10 mouse cellular contexts compared by ENCODE assay signal in genomic region chr4:138921254-138922130, GRCm38 (mm10). TPM values are rescaled to one million over a fixed set of nuclear protein-coding genes. Genes with fewer than 3 reads are reported as not detected.
DNase-seq lines count a peak whose midpoint lies in the region; ATAC-seq lines count a peak whose summit lies in the region.
"Had no signal": no experiment of that assay in that cellular context is flagged by ENCODE, and none has a peak within 500 bp of the region (broad histone marks: within the 10 kb centered on the region; RNA-seq: fewer than 3 reads in every experiment).

No protein-coding gene starts in this region.

- 0 out of 2 replicates have a peak, but pooled peaks cover 3% of the 10 kb centered on the region for H3K9me3 ChIP-seq in heart, embryonic 14.5 days (ENCODE audit: control insufficient read depth, low read length)
- H3K9me3 ChIP-seq in embryonic facial prominence, embryonic 12.5 days: no peaks in the 10 kb centered on the region
- H3K9me3 ChIP-seq in intestine, embryonic 14.5 days (ENCODE audit: control insufficient read depth, low read length): no peaks in the 10 kb centered on the region
- no peaks in the 10 kb centered on the region for H3K9me3 ChIP-seq in midbrain, embryonic 16.5 days (replicated peaks; ENCODE audit: control insufficient read depth, low read length, poor library complexity, severe bottlenecking)

- peak overlapping the region; percentile 50 for H3K4me2 ChIP-seq in heart, embryonic 14.5 days (ENCODE audit: low read length)
- peak overlapping the region; percentile 40 for H3K4me2 ChIP-seq in embryonic facial prominence, embryonic 12.5 days (replicated peaks)
- peak overlapping the region; percentile 42 for H3K4me2 ChIP-seq in intestine, embryonic 14.5 days (ENCODE audit: low read length)
- peak overlapping the region; percentile 68 for H3K4me2 ChIP-seq in midbrain, embryonic 16.5 days (ENCODE audit: low read length)

- no peaks in the 10 kb centered on the region for H3K4me1 ChIP-seq in heart, embryonic 14.5 days (ENCODE audit: control insufficient read depth in 2 of 2, insufficient read depth in 2 of 2, low read length in 2 of 2)
- H3K4me1 ChIP-seq in embryonic facial prominence, embryonic 12.5 days: peaks cover 2% of the 10 kb centered on the region; the same call in 1 of the 2 replicates
- no peaks in the 10 kb centered on the region; the same call in 1 of the 2 replicates for H3K4me1 ChIP-seq in intestine, embryonic 14.5 days (replicated peaks; ENCODE audit: control insufficient read depth, insufficient read depth, low read length)
- H3K4me1 ChIP-seq in midbrain, embryonic 16.5 days (ENCODE audit: control insufficient read depth, insufficient read depth, low read length): peaks cover 9% of the 10 kb centered on the region

- no peak overlapping the region for H3K27ac ChIP-seq in heart, embryonic 14.5 days (replicated peaks in 1 of 2; ENCODE audit: control insufficient read depth in 1 of 2, insufficient read depth in 1 of 2, low read depth in 2 of 2, low read length in 2 of 2)
- H3K27ac ChIP-seq in embryonic facial prominence, embryonic 12.5 days: no peak overlapping the region
- no peak overlapping the region for H3K27ac ChIP-seq in intestine, embryonic 14.5 days (ENCODE audit: low read depth)
- H3K27ac ChIP-seq in midbrain, embryonic 16.5 days (ENCODE audit: low read length): no peak overlapping the region
- H3K27ac ChIP-seq: macrophage had no signal

- WGBS in heart, embryonic 14.5 days: 34% methylated on average over 20 of the region's 20 CpGs
- 38% methylated on average over 20 of the region's 20 CpGs for WGBS in embryonic facial prominence, embryonic 12.5 days
- WGBS in intestine, embryonic 14.5 days: 37% methylated on average over 20 of the region's 20 CpGs
- WGBS in midbrain, embryonic 16.5 days: 33% methylated on average over 20 of the region's 20 CpGs

- no peak for DNase-seq in heart, adult 18-20 months
- no peak for DNase-seq in intestine, embryonic 14.5 days (ENCODE audit: low spot score)
- no peak for DNase-seq in MN1 (ENCODE audit: low spot score)
- no peak for DNase-seq in thymus, postnatal 4 days

- no peak overlapping the region for H3K9ac ChIP-seq in heart, embryonic 14.5 days (ENCODE audit: low read length)
- no peak overlapping the region for H3K9ac ChIP-seq in embryonic facial prominence, embryonic 12.5 days
- no peak overlapping the region for H3K9ac ChIP-seq in intestine, embryonic 14.5 days (ENCODE audit: low read length)
- H3K9ac ChIP-seq in midbrain, embryonic 16.5 days (ENCODE audit: low read depth, low read length): peak overlapping the region; percentile 57

- H3K4me3 ChIP-seq in heart, embryonic 14.5 days (ENCODE audit: control insufficient read depth in 1 of 2, insufficient read depth in 1 of 2, low read depth in 1 of 2, low read length in 2 of 2): 0 out of 4 replicates have a peak overlapping the region, but pooled peaks of 1 of the 2 experiments have one; percentile 9
- H3K4me3 ChIP-seq in embryonic facial prominence, embryonic 12.5 days: peak overlapping the region; percentile 9; the same call in 1 of the 2 replicates
- no peak overlapping the region for H3K4me3 ChIP-seq in intestine, embryonic 14.5 days (ENCODE audit: low read depth, low read length)
- H3K4me3 ChIP-seq in midbrain, embryonic 16.5 days (ENCODE audit: low read depth, low read length): peak overlapping the region; percentile 40

- peaks cover 7% of the 10 kb centered on the region for H3K27me3 ChIP-seq in heart, embryonic 14.5 days (ENCODE audit: control insufficient read depth, insufficient read depth, low read length)
- H3K27me3 ChIP-seq in embryonic facial prominence, embryonic 12.5 days: no peaks in the 10 kb centered on the region
- no peaks in the 10 kb centered on the region for H3K27me3 ChIP-seq in intestine, embryonic 14.5 days (replicated peaks; ENCODE audit: control insufficient read depth, insufficient read depth, low read length)
- no peaks in the 10 kb centered on the region; the same call in 1 of the 2 replicates for H3K27me3 ChIP-seq in midbrain, embryonic 16.5 days (ENCODE audit: control insufficient read depth, insufficient read depth, low read depth, low read length)

- H3K36me3 ChIP-seq in heart, embryonic 14.5 days (ENCODE audit: control insufficient read depth, insufficient read depth, low read length): no peaks in the 10 kb centered on the region
- H3K36me3 ChIP-seq in embryonic facial prominence, embryonic 12.5 days: no peaks in the 10 kb centered on the region
- H3K36me3 ChIP-seq in intestine, embryonic 14.5 days (ENCODE audit: control insufficient read depth, insufficient read depth, low read length): no peaks in the 10 kb centered on the region
- H3K36me3 ChIP-seq in midbrain, embryonic 16.5 days (ENCODE audit: control insufficient read depth, insufficient read depth, low read length): no peaks in the 10 kb centered on the region

- no peak for ATAC-seq in heart, embryonic 14.5 days (ENCODE audit: insufficient number of reproducible peaks, insufficient read depth, low FRiP score, low read depth)
- ATAC-seq in embryonic facial prominence, embryonic 12.5 days (ENCODE audit: insufficient number of reproducible peaks, insufficient read depth, low FRiP score, low TSS enrichment): no peak
- ATAC-seq in intestine, embryonic 14.5 days (replicated peaks; ENCODE audit: low FRiP score, low TSS enrichment, low read depth): peak; percentile 33; the same call in 1 of the 2 replicates
- peak; percentile 69 for ATAC-seq in midbrain, embryonic 16.5 days
- no peak for ATAC-seq in cerebellum, adult (ENCODE audit: insufficient number of reproducible peaks, low FRiP score, low TSS enrichment)

RNA-seq across cellular contexts. Expression of gene Otud3, which starts 7.7 kb away (rescaled TPM):
- 2.6 and 3.2 TPM in 2 replicates for polyA plus RNA-seq in heart, embryonic 14.5 days (2014; fragmentation: Nextera tagmentation; extraction: Ambion mirVana)
- total RNA-seq in heart, adult 18-20 months (2021): 10 to 100 TPM in 1 of 2 experiments, 1 to 10 TPM in 1; 9.6 to 11.5 TPM
- 4.0 and 4.6 TPM in 2 replicates for polyA plus RNA-seq in embryonic facial prominence, embryonic 12.5 days (2016; fragmentation: Nextera tagmentation; extraction: Ambion mirVana)
- 3.0 and 4.7 TPM in 2 replicates for polyA plus RNA-seq in intestine, embryonic 14.5 days (2014; fragmentation: Nextera tagmentation; extraction: Ambion mirVana)
- 2.3 and 2.4 TPM in 2 replicates for polyA plus RNA-seq in midbrain, embryonic 16.5 days (2015; fragmentation: Nextera tagmentation; extraction: Ambion mirVana)

RNA-seq across cellular contexts. Expression of gene Pla2g2e, which starts 43.8 kb away (rescaled TPM):
- polyA plus RNA-seq in heart, embryonic 14.5 days (2014; fragmentation: Nextera tagmentation; extraction: Ambion mirVana): not detected in 2 replicates
- total RNA-seq in heart, adult 18-20 months (2021): under 1 TPM in 1 of 2 experiments, not detected in 1; 0.69 TPM
- polyA plus RNA-seq in embryonic facial prominence, embryonic 12.5 days (2016; fragmentation: Nextera tagmentation; extraction: Ambion mirVana): not detected in 2 replicates
- polyA plus RNA-seq in intestine, embryonic 14.5 days (2014; fragmentation: Nextera tagmentation; extraction: Ambion mirVana): not detected in 2 replicates
- polyA plus RNA-seq in midbrain, embryonic 16.5 days (2015; fragmentation: Nextera tagmentation; extraction: Ambion mirVana): not detected in 2 replicates

RNA-seq across cellular contexts. Expression of gene Rnf186, which starts 45.4 kb away (rescaled TPM):
- not detected in 2 replicates for polyA plus RNA-seq in heart, embryonic 14.5 days (2014; fragmentation: Nextera tagmentation; extraction: Ambion mirVana)
- total RNA-seq in heart, adult 18-20 months (2021): not detected
- polyA plus RNA-seq in embryonic facial prominence, embryonic 12.5 days (2016; fragmentation: Nextera tagmentation; extraction: Ambion mirVana): not detected in 2 replicates
- polyA plus RNA-seq in intestine, embryonic 14.5 days (2014; fragmentation: Nextera tagmentation; extraction: Ambion mirVana): 54.1 and 56.2 TPM in 2 replicates
- not detected in 2 replicates for polyA plus RNA-seq in midbrain, embryonic 16.5 days (2015; fragmentation: Nextera tagmentation; extraction: Ambion mirVana)
- total RNA-seq: adrenal gland, postnatal 14 days had no signal
- polyA plus RNA-seq: macrophage had no signal

RNA-seq across cellular contexts. Expression of gene Gm13030, which starts 47.7 kb away (rescaled TPM):
- polyA plus RNA-seq in heart, embryonic 14.5 days (2014; fragmentation: Nextera tagmentation; extraction: Ambion mirVana): not detected in 2 replicates
- total RNA-seq in heart, adult 18-20 months (2021): not detected
- polyA plus RNA-seq in embryonic facial prominence, embryonic 12.5 days (2016; fragmentation: Nextera tagmentation; extraction: Ambion mirVana): not detected in 2 replicates
- not detected in 2 replicates for polyA plus RNA-seq in intestine, embryonic 14.5 days (2014; fragmentation: Nextera tagmentation; extraction: Ambion mirVana)
- polyA plus RNA-seq in midbrain, embryonic 16.5 days (2015; fragmentation: Nextera tagmentation; extraction: Ambion mirVana): not detected in 2 replicates
- total RNA-seq: adrenal gland, postnatal 14 days had no signal
- polyA plus RNA-seq: macrophage had no signal

RNA-seq across cellular contexts. Expression of gene Tmco4, which starts 51.2 kb away (rescaled TPM):
- 4.8 and 5.7 TPM in 2 replicates for polyA plus RNA-seq in heart, embryonic 14.5 days (2014; fragmentation: Nextera tagmentation; extraction: Ambion mirVana)
- total RNA-seq in heart, adult 18-20 months (2021): 10 to 100 TPM; 10.6 to 10.7 TPM
- 2.9 and 3.7 TPM in 2 replicates for polyA plus RNA-seq in embryonic facial prominence, embryonic 12.5 days (2016; fragmentation: Nextera tagmentation; extraction: Ambion mirVana)
- 9.4 and 10.0 TPM in 2 replicates for polyA plus RNA-seq in intestine, embryonic 14.5 days (2014; fragmentation: Nextera tagmentation; extraction: Ambion mirVana)
- polyA plus RNA-seq in midbrain, embryonic 16.5 days (2015; fragmentation: Nextera tagmentation; extraction: Ambion mirVana): 0.62 and 0.84 TPM in 2 replicates

Comparison
In these comparisons a context has a peak if more than half of its experiments do, and no peak if none do; other contexts are left out.
1. ATAC-seq: peak in intestine, embryonic 14.5 days (single experiment) and midbrain, embryonic 16.5 days (single experiment); none in heart, embryonic 14.5 days (single experiment), embryonic facial prominence, embryonic 12.5 days (single experiment) and cerebellum, adult (single experiment).
2. RNA of gene Rnf186, which starts 45.4 kb away (polyA plus RNA-seq): 54.1 to 56.2 TPM in intestine, embryonic 14.5 days; not detected in heart, embryonic 14.5 days, not detected in embryonic facial prominence, embryonic 12.5 days and not detected in midbrain, embryonic 16.5 days; every median in the first group is over 10 times any median in the second.
3. Peak in every context shown above with its lines, with median percentiles within 50 percentile points of each other: H3K4me2 ChIP-seq.